Mouse (Mus musculus) midbrain, embryonic 16.5 days (tissue): ENCODE measurements around the gene Npr2. TPM values are rescaled to one million over a fixed set of nuclear protein-coding genes. Genes with fewer than 3 reads are reported as not detected.

Source experiments
- ATAC-seq: fragments of 200-750 bp; cut with Nextera tagmentation; 2 replicates; pipeline ENCODE4 v1.8.0; 2017; ENCODE audit warnings: moderate TSS enrichment
- H3K27ac ChIP-seq: fragments of 300-500 bp; sonication (generic); 2 replicates; pipeline ENCODE4 v1.5.1; 2014; ENCODE audit warnings: mild to moderate bottlenecking, low read length, mixed read lengths
- H3K27me3 ChIP-seq: fragments of 300-500 bp; sonication (generic); 2 replicates; pipeline ENCODE4 v1.6.1; 2014; ENCODE audit warnings: low read depth, low read length, mixed read lengths; ENCODE audit not compliant: control insufficient read depth, insufficient read depth
- H3K36me3 ChIP-seq: fragments of 300-500 bp; sonication (generic); 2 replicates; pipeline ENCODE4 v1.6.1; 2014; ENCODE audit warnings: mild to moderate bottlenecking, low read length, moderate library complexity, mixed read lengths; ENCODE audit not compliant: control insufficient read depth, insufficient read depth
- H3K4me1 ChIP-seq: fragments of 300-500 bp; sonication (generic); 2 replicates; pipeline ENCODE4 v1.6.1; 2014; ENCODE audit warnings: mild to moderate bottlenecking, low read length, mixed read lengths; ENCODE audit not compliant: control insufficient read depth, insufficient read depth
- H3K4me2 ChIP-seq: fragments of 300-500 bp; sonication (generic); 2 replicates; pipeline ENCODE4 v1.6.1; 2014; ENCODE audit warnings: mild to moderate bottlenecking, low read length, mixed read lengths
- H3K4me3 ChIP-seq: fragments of 300-500 bp; sonication (generic); 2 replicates; pipeline ENCODE4 v1.5.1; 2014; ENCODE audit warnings: low read depth, mild to moderate bottlenecking, low read length, moderate library complexity, mixed read lengths
- H3K9ac ChIP-seq: fragments of 300-500 bp; sonication (generic); 2 replicates; pipeline ENCODE4 v1.6.1; 2014; ENCODE audit warnings: low read depth, low read length, mixed read lengths
- H3K9me3 ChIP-seq: fragments of 300-500 bp; sonication (generic); replicated peaks from 2 replicates; pipeline ENCODE4 v1.6.1; 2014; ENCODE audit warnings: mild to moderate bottlenecking, low read length, mixed read lengths; ENCODE audit not compliant: control insufficient read depth, poor library complexity, severe bottlenecking
- WGBS: fragments of 180-500 bp; shearing (Covaris S2); extraction: QIAGEN DNeasy Blood & Tissue Kit; methylation state at CpG from one replicate; pipeline ENCODE4 v1.1.7; 2014; 5-methylcytosine and 5-hydroxymethylcytosine counted together
- polyA plus RNA-seq: library from polyadenylated mRNA; unstranded; fragments of >200 nt; fragmentation: Nextera tagmentation; extraction: Ambion mirVana; gene quantifications from 2 replicates; pipeline ENCODE4 v1.2.1, GENCODE M21; 2015

The Npr2 gene
- 13.5 and 14.7 TPM in 2 replicates for polyA plus RNA-seq

DNA sequence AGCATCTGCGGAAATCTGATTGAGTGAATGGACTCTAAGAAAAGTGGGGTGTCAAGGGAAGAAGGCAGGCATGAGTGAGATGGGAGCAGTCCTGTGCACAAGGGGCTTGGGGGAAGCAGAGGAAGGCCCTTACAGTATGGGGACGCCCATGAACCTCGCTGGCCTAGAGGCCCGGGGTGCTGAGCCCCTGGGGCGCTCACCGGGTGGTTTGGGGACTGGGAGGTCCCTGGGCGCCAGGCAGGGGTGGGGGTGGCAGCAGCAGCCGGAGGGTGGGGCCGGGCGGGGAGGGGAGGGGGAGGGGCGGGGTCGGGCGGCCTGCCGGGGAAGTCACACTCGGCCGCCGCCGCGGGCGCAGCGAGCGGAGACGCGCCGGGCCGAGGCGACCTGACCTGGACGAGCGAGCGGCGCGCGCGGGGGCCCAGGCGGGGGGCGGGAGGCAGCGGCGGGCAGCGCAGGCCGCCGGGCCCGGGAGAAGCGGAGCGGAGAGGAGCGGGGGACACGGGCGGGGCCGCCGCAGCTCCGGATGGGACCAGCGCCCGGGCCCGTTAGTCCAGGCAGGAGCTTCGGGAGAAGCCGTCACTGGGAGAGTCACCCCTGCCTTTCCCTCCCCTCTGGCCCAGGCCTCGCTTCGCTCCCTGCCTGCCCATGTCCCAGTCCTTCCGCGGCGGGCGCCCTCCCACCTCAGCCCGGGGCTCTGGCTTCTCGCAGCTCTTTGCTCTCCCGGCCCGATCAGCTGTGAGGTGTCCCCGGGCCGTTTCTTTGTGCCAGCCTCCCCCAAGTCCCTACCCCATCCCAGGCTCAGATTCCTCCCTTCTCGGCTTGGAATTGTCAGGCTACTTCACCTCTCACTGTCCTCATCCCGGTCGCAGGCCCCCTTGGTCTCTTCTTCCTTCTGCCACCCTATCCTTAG, at the start of gene Npr2:
Npr2 (plus strand) TSS at position 890 of the 910 bp plus-strand sequence.
- Histone ChIP-seq H3K9me3 (no peaks in the 10 kb centered on the region), H3K9ac (peak within 1 kb of the TSS; percentile 91), H3K27me3 (no peaks in the 10 kb centered on the region), H3K27ac (peak within 1 kb of the TSS; percentile 82), H3K4me3 (peak within 1 kb of the TSS; percentile 64), H3K4me2 (peak within 1 kb of the TSS; percentile 89), H3K36me3 (no peaks in the 10 kb centered on the region), H3K4me1 (peaks cover 25% of the 10 kb centered on the region)
- peak; percentile 50 for ATAC-seq
- 1% methylated on average over 40 of the region's 70 CpGs for WGBS

DNA sequence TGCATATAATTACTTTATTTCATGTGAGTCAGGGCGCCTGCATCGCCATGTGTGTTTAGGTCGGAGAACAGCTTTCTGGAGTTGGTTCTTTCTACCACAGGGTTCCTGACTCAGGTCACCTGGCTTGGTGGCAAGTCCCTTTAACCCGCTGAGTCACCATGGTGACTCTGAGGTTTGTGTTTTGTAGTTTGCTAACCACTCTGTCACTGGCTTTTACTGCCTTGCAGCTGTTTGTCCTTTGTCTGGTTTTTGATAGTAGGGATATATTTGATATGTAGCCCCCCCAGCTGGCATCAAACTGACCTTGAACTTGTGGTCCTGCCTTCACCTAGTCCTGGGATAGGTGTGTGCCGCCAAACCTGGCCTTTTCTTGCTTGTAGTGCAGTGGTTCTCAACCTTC, 49.5 kb upstream of the Npr2 start:
- H3K36me3 ChIP-seq, result peaks cover 24% of the 10 kb centered on the region
- no peaks in the 10 kb centered on the region for H3K9me3 ChIP-seq
- peaks cover 15% of the 10 kb centered on the region for H3K4me1 ChIP-seq
- no peaks in the 10 kb centered on the region for H3K27me3 ChIP-seq
- no peak overlapping the region for H3K4me2 ChIP-seq
- H3K27ac ChIP-seq, result no peak overlapping the region
- WGBS, result 91% methylated on average over 5 of the region's 5 CpGs
- no peak overlapping the region for H3K9ac ChIP-seq
- no peak overlapping the region for H3K4me3 ChIP-seq
- no peak for ATAC-seq

DNA sequence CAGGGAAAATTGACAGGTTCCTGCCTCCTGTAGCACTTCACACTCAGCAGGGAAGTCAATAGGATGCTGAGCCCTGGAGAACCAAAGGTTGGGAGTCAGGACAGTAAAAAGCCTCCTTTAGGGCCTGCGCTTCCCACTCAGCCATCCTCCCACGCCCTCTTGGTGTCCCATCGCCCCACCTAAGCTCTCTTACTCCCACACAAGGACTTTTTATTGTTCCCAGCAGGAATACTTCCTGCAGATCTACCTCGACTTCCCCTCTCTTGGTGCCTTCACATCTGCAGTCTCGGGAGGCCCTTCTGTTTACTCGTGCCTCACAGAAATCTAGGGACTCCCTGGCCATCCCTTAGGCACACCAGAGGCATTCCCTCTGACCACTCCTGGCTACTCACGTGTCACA, 48.3 kb upstream of the Npr2 start:
- H3K9me3 ChIP-seq, result no peaks in the 10 kb centered on the region
- H3K4me2 ChIP-seq, result no peak overlapping the region
- peaks cover 24% of the 10 kb centered on the region for H3K36me3 ChIP-seq
- peaks cover 9% of the 10 kb centered on the region for H3K4me1 ChIP-seq
- no peak for ATAC-seq
- no peak overlapping the region for H3K9ac ChIP-seq
- WGBS, result 82% methylated on average over 7 of the region's 7 CpGs
- H3K27me3 ChIP-seq, result no peaks in the 10 kb centered on the region
- no peak overlapping the region for H3K27ac ChIP-seq
- H3K4me3 ChIP-seq, result no peak overlapping the region

- ATAC-seq, result no peak
- Histone ChIP-seq H3K4me2 (no peak within 1 kb of the TSS), H3K9ac (no peak within 1 kb of the TSS), H3K4me1 (peaks cover 3% of the 10 kb centered on the region), H3K4me3 (no peak within 1 kb of the TSS), H3K9me3 (no peaks in the 10 kb centered on the region), H3K27ac (no peak within 1 kb of the TSS), H3K27me3 (no peaks in the 10 kb centered on the region), H3K36me3 (peaks cover 24% of the 10 kb centered on the region)
- 73% methylated on average over 12 of the region's 12 CpGs for WGBS
Measured at GRCm38 (mm10) chr4:43584444-43585416, 47.0 kb upstream of the Npr2 start, which contains the start of gene Msmp. Gene Msmp, minus strand, starts transcription at chr4:43584494.

- Histone ChIP-seq H3K4me2 (no peak overlapping the region), H3K27me3 (no peaks in the 10 kb centered on the region), H3K9ac (no peak overlapping the region), H3K9me3 (no peaks in the 10 kb centered on the region), H3K27ac (no peak overlapping the region), H3K4me1 (no peaks in the 10 kb centered on the region), H3K4me3 (no peak overlapping the region), H3K36me3 (peaks cover 24% of the 10 kb centered on the region)
- ATAC-seq, result no peak; the same call in 1 of the 2 replicates
- 55% methylated on average over 10 of the region's 10 CpGs for WGBS
Measured at GRCm38 (mm10) chr4:43585682-43586081, 46.1 kb upstream of the Npr2 start.

- ATAC-seq, result no peak
- 82% methylated on average over 7 of the region's 8 CpGs for WGBS
- Histone ChIP-seq H3K27me3 (no peaks in the 10 kb centered on the region), H3K4me1 (no peaks in the 10 kb centered on the region), H3K9me3 (no peaks in the 10 kb centered on the region), H3K4me2 (no peak overlapping the region), H3K9ac (no peak overlapping the region), H3K36me3 (peaks cover 20% of the 10 kb centered on the region; the same call in 1 of the 2 replicates), H3K27ac (no peak overlapping the region), H3K4me3 (no peak overlapping the region)
Measured at GRCm38 (mm10) chr4:43586411-43586810, 45.3 kb upstream of the Npr2 start.

DNA sequence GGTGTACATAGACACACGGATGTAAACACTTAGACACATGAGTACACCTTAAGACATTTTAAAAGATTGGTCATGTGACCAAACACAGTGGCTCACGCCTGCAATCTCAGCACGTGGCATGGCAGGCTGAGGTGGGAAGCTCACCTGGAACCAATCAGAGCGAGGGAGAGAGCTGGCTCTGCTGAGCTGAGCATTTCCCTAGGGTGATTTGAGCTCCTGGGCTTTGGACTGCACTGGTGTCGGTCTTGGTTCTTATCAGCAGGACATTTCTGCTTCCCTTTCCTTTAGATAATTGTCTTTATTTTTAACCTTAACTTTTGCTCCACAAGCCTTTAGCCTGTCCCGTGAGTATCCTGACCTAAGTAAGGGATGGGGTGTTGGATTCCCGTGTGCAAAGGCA, 44.1 kb upstream of the Npr2 start:
- Histone ChIP-seq H3K9me3 (no peaks in the 10 kb centered on the region), H3K27ac (no peak overlapping the region), H3K27me3 (no peaks in the 10 kb centered on the region), H3K4me3 (no peak overlapping the region), H3K9ac (no peak overlapping the region), H3K4me2 (no peak overlapping the region), H3K36me3 (peaks cover 13% of the 10 kb centered on the region; the same call in 1 of the 2 replicates), H3K4me1 (no peaks in the 10 kb centered on the region)
- ATAC-seq, result no peak
- WGBS, result 71% methylated on average over 7 of the region's 7 CpGs

DNA sequence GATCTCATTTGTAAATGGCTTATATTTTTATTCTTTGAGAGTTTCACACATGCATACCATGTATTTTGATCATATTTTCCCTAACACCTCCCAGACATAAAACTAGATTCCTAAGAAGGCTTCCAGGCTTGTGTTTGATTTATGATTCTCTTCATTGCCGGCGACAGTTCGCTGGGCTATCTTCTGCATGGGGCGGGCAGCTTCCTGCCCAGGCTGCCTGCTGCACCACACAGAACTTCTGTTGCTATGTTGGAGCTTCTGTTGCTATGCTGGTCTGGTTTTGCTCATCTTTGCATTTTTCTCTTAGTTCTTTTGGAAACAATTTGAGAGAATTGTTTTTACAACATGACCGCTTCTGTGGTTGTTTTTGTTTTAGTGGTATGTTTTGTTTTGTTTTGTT, 40.2 kb upstream of the Npr2 start:
- WGBS, result 86% methylated on average over 5 of the region's 5 CpGs
- no peak overlapping the region for H3K4me2 ChIP-seq
- no peak overlapping the region for H3K27ac ChIP-seq
- no peak overlapping the region for H3K4me3 ChIP-seq
- no peak for ATAC-seq
- no peaks in the 10 kb centered on the region for H3K4me1 ChIP-seq
- no peak overlapping the region for H3K9ac ChIP-seq
- no peaks in the 10 kb centered on the region for H3K27me3 ChIP-seq
- H3K36me3 ChIP-seq, result no peaks in the 10 kb centered on the region
- H3K9me3 ChIP-seq, result no peaks in the 10 kb centered on the region
